Mouse (Mus musculus): ENCODE measurements at regions not wholly inside any gene's neighbourhood (a gene's known extent, or its start where the extent isn't known, plus 50 kb on each side); places are given as distances from the start of the nearest gene placed in this dataset.

DNA sequence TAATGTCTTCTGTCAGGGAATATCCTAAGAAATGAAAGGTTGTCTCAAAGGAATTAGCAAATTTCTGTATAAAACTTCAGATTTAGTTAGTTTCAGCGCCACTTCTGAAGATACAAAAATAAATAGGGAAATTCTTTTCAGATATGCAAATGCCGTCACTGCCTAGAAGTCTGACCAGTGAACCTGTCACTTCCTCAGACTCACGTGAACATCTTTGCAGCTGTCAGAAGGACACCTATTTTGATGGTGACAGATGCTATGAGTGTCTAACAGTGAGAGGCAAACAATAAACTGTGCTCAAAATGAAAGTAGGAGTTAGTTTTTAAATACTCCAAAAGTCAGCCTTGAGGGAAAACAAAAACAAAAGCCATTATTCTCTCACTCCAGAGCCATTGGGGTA is 57.5 kb upstream of the Igf1r start:
- no peak for DNase-seq (ENCODE audit: low spot score)

DNA sequence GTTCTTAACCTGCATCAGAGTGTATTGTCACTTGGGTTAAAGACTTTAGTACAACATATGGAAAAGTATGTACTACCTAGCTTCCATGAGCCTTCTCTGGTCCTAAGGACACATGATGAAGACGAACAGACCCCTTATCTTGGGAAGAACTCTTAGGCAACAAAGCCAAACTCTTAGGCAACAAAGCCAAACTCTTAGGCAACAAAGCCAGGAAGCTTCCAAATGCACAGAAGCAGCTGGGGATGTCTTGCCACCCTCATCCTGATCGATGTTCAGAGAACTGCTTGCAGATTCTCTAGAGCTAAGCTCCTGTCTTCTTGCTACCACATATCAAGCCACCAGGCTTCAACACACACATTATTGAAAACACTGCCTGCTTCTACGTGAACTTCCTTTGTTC is 59.7 kb upstream of the Igf1r start:
- no peak for DNase-seq (ENCODE audit: low spot score)

DNA sequence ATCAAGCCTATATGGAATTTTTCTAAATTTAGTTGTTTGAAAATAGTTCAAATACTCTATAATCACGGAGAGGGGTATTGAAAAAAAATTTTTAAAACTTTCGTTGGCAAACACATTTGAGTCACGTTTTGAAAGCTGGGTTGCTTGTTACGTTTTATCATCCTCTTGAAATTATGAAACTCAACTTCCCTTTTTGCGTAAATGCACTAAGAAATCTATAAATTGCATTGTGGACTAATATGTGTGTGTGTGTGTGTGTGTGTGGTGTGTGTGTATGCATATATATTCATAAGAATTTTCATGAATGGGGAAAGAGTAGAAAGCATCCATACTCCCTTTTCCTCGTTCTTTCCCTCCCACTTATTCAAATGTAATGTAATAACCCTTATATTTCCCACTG is 69.6 kb upstream of the Igf1r start:
- no peak for DNase-seq (ENCODE audit: low spot score)

DNA sequence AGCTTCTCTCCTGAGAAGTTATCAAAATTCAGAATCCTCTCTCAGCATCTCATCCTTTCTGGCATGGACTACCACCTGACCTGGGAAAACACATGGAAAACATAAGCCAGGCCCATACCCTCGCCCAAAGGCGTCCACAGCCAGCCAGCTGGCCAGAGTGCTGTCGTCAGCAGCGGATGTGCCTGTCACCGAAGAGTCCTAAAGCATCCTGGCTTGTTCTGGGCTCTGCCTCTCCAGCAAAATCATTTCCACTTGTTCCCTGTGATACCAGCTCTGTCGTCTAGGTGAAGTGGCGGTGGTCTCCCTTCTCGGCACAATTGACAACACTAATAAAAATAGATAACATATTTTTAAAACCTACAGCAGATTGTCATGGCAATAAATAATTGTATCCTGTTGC is 70.0 kb upstream of the Igf1r start:
- DNase-seq (ENCODE audit: low spot score) = no peak

DNA sequence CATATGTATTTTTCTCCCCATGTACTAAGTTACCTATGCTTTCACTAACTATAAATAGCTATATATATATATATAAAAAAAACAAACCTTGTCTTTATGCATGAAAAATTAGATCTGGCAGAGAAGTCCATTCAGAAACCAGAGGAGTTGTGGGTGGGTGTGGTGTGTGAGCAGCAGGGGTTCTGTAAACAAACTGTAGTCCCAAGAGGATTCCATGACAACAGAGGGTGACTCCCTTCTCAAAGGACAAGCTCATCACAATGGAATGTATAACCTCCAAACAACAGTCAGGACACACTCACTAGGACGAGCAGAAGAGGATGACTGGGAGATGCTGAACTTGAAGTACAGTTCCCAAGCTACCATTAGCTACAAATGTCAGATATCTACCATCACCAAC is 74.4 kb upstream of the Igf1r start:
- DNase-seq (ENCODE audit: low spot score) = no peak

DNA sequence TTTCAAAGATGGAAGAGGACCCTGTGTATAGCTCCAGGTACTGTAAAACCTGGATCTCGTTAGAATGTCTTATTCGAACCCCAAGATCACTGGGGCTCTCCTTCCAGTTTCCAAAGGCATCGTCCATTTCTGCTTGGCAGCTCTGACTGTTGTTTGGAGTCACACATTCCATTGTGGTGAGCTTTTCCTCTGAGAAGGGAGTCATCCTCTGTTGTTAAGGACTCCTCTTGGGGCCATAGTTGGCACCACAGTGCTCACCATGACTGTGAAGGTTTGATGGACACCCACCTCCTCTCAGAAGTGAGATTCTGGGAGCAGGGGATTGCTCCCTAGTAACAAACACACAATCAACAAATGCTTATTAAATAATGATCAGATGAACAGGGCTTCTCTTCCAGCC is 75.0 kb upstream of the Igf1r start:
- DNase-seq (ENCODE audit: low spot score) = no peak

DNA sequence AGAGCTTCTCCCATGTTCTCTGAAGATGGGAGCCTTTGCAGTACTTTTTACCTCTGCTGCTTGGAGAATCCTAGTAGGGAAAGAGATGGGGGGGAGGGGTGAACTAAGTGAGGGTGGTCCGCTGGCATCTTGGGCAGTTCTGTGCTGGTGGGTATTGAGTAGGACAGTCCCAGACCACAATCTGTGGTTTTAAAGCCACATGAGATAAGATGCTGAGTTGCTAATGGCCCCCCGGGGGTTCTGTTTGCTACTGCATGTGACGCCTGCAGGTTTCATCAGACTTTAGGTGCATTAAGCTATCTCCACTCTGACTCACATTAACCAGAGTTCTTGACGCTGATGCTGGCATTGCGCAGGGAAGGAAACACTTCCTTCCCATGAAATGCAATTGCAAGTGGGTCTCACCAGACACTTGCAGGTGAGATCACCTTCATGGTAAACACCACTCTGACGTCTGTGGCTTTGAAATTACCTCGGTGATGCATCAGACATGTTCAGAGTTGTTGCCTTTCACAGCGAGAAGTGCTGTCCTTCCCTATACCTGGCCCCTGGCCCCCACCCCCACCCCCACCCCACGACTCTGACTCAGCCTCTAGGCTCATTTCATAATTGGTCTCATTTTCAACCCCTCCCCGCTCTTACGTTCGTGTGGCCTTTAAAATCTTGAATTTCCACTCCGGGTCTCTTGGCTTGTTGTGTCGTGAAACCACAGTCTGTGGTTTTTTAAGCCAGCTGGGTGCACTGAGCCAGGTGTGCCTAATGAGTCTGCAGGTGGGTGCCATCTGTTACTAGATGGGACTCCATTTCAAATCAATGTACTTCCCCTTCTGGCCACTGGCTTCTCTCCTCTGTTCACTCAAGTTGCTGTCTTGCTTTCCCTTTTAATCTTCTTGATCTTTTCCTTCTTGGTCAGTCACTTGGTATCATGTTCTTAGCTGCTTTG is 94.8 kb upstream of the Synm start:
- no peak for DNase-seq (ENCODE audit: low spot score)

DNA sequence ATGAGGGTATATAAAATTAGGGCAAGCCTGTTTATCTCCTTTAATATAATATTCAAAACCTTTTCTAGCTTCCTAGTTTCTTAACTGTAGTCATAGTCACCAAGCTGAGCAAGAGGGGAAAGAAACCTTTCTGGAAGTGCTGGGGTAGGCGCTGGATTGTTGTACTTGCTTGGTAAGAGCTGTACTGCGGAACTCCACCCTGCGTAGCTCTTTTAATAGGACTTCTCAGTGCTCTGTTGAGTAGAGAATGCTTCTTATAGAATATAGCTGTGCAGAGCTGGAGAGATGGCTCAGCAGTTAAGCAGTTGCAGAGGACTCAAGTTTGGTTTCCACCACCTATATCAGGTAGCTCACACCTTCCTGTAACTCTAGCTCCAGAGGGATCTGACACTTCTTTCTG is 93.3 kb upstream of the Synm start:
- no peak for DNase-seq (ENCODE audit: low spot score)

DNA sequence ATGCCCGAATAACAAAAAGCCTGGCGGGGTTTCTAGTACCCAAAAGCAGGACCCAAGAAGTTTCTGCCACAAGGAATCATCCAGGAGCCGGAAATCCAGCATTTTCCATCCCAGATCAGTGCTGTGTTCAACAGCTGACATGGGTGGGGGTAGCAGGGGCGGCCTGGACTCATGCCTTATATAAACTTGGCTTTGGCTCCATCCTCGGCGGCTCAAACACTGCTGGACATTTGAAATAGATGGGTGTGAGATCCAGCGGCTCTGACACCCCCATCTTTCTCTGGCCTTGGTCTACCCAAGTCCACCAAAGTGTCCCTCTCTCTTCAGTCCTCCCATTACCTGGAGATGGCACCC is 89.9 kb upstream of the Synm start:
- no peak for DNase-seq (ENCODE audit: low spot score)

DNA sequence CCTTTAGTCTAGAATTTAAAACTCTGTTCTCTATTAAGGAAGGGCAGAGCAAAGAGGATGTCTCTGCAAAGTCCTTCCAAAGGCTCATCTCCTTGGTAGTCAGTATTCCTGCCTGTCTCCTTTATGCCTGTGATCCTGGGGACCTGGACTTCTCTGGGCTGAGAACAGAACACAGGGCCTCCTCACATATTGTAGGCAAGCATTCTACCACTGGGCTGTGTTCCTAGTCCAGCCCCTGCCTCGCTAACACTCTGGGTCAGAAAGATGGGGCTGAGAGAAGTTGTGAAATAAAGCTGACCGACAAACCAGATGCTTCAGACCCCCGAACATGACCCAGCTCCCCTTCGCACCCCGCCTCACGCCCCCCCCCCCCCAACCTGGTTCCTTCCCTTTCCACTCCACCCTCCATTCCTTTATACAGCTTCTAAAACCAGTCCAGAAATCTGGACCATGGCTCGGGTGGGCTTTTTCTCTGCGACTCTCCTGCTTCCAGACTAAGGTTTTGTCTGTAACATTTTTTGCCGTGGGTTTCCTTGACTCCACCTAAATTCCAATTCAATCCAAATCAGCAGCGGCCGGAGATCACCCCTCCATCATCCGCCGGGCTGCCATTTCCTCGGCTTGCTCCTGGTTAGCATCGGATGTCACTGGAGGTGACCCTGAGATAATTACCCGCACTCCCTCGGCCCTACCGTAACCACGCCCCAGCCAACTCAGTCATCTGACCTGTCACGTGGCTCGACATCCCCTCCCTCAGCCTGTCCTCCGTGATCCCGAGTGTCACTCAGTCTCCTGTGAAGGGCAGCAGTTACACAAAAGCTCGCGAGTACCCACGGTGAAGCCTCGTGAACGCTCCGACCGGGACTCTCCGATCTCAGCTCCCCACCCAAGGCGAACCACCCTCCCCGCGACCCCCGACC is 89.3 kb upstream of the Synm start:
- DNase-seq (ENCODE audit: low spot score) = peak; percentile 56

DNA sequence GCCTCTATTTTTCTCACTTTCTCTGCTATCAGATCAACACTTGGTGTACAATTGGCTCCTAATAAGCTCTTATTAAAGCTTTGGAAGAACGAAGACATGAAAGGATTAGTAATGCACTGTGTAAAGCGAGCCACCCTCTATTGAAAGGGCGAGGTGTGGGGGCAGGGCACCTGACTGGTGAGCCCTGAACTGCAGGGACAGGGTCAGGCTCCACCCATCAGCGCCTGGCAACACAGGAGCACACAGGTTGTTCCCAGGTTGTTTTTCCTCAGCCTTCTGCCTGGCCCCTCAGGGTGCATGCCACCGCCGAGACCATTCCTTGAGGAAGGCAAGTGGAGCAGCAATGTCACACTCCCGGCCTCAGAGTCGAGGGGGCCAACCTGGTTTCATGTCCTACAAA is 87.3 kb upstream of the Synm start:
- no peak for DNase-seq (ENCODE audit: low spot score)

DNA sequence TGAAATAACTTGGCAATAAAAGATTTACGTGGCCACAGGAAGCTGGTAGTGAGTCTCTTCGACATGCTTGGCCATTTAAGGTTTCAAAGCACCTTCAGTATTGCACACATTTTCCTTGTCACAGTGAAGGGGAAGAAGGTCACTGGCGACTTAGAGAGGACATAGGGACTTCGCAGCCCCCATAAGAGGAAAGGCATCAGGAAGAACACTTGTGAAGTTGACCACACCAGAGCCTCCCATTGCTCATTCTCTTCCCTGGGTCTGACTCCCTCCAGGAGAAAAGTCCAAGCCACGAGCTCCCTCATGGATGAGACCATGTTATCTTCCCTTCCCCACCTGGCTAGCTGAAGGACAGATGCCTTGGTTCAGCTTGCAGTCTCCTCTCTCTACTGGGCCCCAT is 77.4 kb upstream of the Synm start:
- DNase-seq (ENCODE audit: low spot score) = no peak

DNA sequence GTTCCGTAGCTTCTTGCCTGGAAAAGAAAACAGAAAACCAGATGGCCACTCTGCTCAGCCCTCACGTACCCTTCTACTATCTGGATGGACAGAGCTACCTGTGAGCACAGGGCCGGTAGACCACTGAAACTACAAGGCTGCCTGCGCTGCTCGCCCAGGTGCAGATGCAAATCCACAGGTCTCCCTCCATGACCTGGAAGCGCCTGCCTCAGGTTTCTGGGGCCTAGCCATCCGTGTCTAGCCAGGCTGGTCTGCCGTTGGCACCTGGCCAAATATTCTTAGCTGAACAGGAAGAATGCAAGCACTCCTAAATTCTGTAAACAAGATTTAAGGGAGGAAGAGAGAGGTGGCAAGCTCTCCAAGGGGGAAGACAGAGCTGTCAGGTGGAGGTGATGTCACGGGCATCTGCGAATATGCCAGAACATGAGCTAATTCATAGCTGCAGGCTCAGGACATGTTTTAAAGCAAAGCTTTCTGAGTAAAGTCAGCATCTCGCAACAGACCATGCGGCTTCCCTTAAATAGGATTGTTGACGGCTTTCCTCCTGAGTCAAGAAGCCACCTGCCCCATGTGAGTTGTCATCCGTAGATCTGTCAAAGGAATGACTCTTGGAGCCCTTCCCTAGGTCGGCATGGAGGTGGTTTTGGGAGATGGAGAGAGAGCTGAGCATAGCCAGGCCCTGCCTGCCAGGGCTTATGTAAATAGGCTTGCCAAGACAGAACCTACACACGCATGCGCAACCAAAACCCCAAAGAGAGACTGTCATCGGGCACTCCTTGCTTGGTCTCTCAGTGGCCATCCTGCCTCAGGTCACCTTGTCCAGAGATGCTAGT is 76.8 kb upstream of the Synm start:
- peak; percentile 6 for DNase-seq (ENCODE audit: low spot score)

DNA sequence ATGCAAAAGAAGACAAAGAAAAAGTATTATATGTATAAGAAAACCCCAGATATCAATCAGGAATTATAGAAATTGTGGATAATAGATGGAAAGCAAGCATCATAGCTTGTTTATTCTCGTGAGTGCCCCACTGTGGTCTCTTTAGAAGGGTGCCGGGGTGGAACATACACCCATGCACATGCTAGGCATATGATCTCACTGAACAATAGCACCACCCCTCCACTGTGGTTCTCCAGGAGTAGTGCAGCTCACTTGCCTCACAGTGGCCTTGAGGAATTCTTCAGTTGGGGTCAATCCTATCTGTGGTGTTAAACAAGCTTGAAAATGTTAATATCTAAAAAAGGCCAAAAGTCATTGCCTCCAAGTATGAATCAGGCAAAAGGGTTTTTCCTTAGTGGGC is 72.2 kb upstream of the Synm start:
- DNase-seq (ENCODE audit: low spot score) = no peak

DNA sequence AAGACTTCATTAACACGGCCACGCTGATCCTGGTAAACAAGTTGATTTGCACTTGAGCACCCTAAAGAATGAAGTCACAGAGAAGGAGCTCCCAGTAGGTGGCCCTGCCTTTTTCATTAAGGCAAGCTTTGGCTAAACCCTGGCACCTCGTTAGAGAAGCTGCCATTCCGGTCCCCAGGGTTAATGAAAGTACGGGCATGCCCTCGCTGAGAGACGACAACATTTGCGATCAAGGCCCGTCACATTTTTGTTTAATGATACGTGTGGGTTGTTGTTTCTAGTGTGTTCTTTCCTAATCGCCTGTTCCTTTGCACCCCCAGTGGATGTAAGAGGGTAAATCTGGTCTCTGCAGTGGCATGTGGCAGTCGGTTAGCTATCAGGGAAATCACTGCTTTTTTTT is 67.8 kb upstream of the Synm start:
- no peak for DNase-seq (ENCODE audit: low spot score)

DNA sequence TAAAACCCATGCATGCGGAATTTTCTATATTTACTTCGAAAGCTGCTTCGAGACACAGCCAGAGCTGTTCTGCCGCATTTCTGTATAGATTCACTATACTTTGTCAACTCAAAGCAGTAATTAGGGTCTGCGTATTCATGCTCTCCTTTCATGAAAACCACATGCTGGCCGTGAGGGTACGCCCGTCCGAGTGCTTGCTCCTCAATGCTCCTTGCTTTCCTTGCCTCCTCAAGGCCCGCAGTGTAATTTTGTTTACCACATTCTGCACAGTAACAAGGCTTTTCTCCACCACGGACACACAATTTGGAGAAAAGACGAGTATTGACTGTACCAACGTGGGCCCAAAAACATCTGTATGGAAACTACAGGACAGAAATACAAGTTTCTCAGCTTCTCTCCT is 67.4 kb upstream of the Synm start:
- no peak for DNase-seq (ENCODE audit: low spot score)

DNA sequence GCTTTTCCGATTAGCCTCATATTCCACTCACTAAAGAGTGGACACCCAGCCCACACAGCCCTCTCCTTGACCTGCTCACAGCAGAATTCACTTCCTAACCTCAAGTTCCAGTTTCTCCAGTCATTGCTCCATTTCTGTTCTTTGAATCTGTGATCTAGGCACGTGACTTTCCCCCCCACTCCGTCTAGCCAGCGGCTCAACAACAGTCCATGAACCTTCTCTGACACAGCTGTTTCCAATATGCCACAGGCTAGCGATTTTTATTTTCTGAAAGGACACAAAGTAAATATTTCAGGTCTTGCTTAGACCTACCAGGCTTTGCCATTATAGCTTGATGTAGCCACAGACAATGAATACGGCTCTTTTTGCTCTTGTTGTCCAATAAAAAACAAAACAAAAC is 66.8 kb upstream of the Synm start:
- DNase-seq (ENCODE audit: low spot score) = no peak

DNA sequence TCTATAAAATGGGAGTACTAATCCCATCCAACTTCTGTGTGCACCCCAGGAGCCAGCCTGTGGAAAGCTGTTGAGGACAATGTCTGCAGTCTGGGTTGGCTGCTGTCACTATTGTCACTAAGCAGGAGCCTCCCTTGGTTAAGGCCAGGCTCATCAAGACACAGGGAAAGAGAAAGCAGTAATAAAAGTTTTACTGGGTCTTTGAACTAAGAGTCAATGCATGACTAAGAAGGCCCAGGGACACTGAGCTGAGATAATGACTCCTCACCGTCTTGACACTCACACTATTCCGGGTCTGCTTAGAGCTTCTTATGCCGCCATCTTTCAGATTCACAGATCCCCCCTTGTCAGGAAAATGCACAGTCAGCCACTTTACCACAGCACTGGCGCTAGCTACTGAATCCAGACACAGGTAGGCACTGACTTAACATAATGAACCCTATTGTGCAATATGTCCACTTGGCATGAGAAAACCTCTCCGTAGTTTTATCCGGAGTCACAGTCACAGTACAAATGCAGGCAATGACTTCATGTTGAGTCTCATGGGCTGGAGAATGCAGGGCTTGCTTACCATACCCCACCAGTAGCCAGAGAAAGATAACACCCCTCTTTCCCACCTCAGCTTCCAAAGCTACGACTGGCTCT is 66.2 kb upstream of the Synm start:
- no peak for DNase-seq (ENCODE audit: low spot score)

DNA sequence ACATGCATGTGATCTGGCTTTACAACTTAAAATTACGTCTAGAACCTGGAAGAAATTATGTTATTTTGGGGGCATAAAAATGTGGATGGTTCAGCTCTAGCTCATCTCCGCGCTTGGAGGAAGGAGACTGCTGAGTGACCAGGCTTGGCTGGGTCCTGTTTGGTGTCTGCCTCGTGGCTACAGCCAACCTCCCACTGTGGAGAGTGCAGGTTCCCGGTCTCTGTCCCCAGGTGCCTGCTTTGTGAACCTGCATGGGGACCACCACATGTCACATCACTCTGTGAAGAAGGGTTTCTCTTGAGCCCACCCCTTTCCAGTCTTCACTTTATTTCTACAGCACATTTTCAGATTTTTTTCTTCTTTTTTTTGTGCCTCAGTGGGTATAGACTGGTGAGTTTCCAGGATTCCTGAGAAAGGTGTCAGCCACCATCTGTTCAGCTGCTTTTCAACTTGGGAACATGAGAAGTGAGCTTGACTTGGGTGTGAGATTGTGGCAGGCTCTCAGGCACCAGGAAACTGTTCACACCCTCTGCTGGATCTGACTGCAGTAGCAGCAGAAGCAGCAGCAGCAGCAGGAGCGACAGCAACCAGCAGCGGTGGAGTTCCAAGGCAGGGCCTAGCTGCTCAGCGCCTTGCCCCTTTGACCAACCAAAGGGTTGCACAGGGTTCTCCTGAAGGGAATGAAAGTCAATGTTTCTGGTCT is 64.6 kb upstream of the Synm start:
- DNase-seq (ENCODE audit: low spot score) = no peak

DNA sequence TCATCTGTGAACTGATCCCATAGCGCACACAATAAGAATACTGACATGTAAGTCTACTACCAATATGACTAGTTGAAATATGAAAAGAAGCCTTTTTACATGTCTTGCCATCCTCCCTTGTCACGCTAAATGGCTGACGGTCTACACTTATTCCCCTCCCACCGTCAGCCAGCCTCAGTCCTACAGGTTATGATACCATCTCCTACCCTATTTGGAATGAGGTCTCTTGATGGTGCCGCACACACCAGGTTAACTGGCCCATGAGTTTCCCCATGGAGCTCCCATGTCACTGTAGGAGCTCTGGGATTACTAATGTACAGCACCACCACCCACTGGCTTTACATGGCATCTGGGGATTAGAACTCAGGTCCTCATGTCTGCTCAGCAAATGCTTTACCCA is 60.0 kb upstream of the Synm start:
- DNase-seq (ENCODE audit: low spot score) = no peak

DNA sequence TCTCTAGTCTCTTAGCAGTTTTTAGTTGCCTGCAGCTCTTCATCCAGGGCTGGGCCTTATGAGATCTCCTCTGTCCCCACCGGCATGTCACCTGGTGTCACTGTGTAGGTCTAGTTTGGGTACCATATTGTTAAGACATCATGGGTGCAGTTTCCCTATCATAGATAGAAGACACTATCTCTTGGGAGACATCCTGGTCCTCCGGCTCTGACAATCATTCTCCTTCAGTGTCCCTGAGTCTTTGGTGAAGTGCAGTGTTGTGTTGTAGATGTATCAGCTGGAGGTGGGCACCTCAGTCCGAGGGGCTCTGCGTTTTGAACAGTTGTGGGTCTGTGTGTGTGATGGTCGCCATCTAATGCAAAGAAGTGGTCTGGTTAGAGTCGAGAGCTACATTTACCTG is 58.0 kb upstream of the Synm start:
- DNase-seq (ENCODE audit: low spot score) = no peak
